Mouse (Mus musculus): ENCODE data around the gene Man1b1.

DNA sequence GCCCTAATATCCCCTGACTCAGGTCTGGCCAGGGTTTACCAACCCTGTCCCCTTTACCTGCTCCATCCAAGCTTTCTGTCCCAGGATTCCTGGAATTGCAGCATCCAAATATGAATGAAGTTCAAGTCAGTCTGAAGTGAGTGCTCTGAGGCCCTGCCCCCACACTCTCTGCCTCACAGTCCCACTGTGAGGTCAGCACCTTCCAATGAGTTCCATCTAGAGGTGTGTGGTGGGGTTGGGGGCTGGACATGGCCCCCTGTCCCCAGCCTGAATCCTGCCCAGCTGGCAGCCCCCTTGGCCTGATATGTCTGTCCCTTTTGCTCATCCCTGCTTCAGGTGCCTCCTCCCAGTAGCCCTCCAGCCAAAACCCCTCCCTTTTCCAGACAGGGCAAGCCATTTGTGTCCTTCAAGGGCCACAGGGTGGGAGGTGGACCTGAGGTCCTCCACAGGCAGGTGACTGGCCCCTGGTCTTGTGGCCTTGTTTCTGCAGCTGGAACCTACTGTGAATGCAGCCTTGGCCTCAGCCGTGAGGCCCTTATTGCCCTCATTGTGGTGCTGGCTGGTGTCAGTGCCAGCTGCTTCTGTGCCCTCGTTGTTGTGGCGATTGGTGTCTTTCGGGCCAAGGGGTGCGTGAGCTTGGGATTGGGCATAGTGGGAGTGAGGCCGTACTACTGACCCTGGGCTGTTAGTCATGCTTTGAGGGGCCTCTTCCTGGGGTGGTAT lies 44.0 kb upstream of the Man1b1 start, which contains the start of gene Tmem210:
- no peak for TF ChIP-seq POLR2A (IDR thresholded peaks at IDR 0.05; ENCODE audit: insufficient read depth, low read depth, low read length)
- no peak for TF ChIP-seq CTCF (IDR thresholded peaks at IDR 0.05)
- TF ChIP-seq EP300 (IDR thresholded peaks at IDR 0.05; ENCODE audit: insufficient read depth, low read depth, low read length), result no peak
